Mouse (Mus musculus): ENCODE results near the gene Myo1h.

DNA sequence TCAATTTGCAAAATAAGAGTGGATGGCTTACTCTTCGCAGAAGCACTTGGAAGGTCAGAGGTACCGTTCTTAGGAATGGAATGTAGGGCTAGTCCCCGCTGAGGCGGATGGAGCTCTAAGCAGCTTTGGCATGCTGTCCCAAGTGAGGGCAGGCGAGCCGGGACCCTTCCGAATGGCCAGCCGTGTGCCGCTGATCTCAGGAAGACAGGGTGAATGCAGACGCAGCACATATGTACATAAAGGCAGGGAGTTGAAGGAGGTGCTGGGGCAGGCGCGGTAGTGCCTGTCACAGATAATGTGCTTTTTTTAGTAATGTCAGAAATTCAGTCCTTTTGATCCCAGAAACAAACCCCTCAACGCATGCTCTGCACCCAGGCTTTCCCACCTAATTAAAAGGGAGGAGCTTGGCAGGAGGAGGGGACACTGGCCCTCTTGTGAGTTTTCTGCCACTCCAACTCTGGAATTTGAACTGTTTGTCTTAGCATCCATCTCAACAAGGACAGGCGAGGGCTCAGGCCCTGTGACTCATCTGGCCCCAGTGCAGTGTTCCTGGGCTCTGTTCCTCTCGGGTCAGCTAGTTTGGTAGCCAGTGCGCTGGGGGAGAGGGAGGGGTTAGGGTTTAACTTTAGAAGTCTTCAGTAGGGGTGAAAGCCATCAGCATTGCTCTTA lies 124.2 kb downstream of the Myo1h start:
- TF ChIP-seq POLR2A (IDR thresholded peaks at IDR 0.05; ENCODE audit: low read depth, low read length) (no peak), CTCF (IDR thresholded peaks at IDR 0.05; ENCODE audit: extremely low read depth, insufficient read length, insufficient replicate concordance, low read depth, low read length) (no peak)
